Mouse (Mus musculus): ENCODE results near the gene Tex2. TPM values are rescaled to one million over a fixed set of nuclear protein-coding genes. Genes with fewer than 3 reads are reported as not detected.
"Not testable (repeated sequence)": the region's sequence is repeated elsewhere in the genome, so short reads cannot be mapped to it uniquely, and the experiment has no call there.

Tex2 gene
- polyA plus RNA-seq, 1 experiment = 13.3 TPM

GRCm38 (mm10) chr11:106623629-106624028, 10.4 kb upstream of the Tex2 start:
- no peak overlapping the region for H3K27ac ChIP-seq (ENCODE audit: insufficient read depth, low read length)
- no peak overlapping the region for H3K4me3 ChIP-seq (ENCODE audit: insufficient read depth, low read length)
- TF ChIP-seq POLR2A (IDR thresholded peaks at IDR 0.05; ENCODE audit: low read depth, low read length) (no peak), CTCF (IDR thresholded peaks at IDR 0.05; ENCODE audit: borderline replicate concordance, insufficient read depth, low read length) (no peak)
- H3K4me1 ChIP-seq (ENCODE audit: control insufficient read depth, insufficient read depth, low read length) = no peaks in the 10 kb centered on the region

GRCm38 (mm10) chr11:106622056-106622455, 8.8 kb upstream of the Tex2 start:
- Histone ChIP-seq H3K4me1 (ENCODE audit: control insufficient read depth, insufficient read depth, low read length) (no peaks in the 10 kb centered on the region), H3K4me3 (ENCODE audit: insufficient read depth, low read length) (no peak overlapping the region), H3K27ac (ENCODE audit: insufficient read depth, low read length) (no peak overlapping the region)
- TF ChIP-seq POLR2A (IDR thresholded peaks at IDR 0.05; ENCODE audit: low read depth, low read length) (no peak), CTCF (IDR thresholded peaks at IDR 0.05; ENCODE audit: borderline replicate concordance, insufficient read depth, low read length) (no peak)

GRCm38 (mm10) chr11:106618768-106619167, 5.5 kb upstream of the Tex2 start:
- H3K27ac ChIP-seq (ENCODE audit: insufficient read depth, low read length); H3K4me1 ChIP-seq (ENCODE audit: control insufficient read depth, insufficient read depth, low read length); H3K4me3 ChIP-seq (ENCODE audit: insufficient read depth, low read length): not testable (repeated sequence)

GRCm38 (mm10) chr11:106617821-106618580, 4.8 kb upstream of the Tex2 start:
- H3K27ac ChIP-seq (ENCODE audit: insufficient read depth, low read length) = no peak overlapping the region
- no peak overlapping the region for H3K4me3 ChIP-seq (ENCODE audit: insufficient read depth, low read length)
- TF ChIP-seq CTCF (IDR thresholded peaks at IDR 0.05; ENCODE audit: borderline replicate concordance, insufficient read depth, low read length) = no peak
- no peak for TF ChIP-seq POLR2A (IDR thresholded peaks at IDR 0.05; ENCODE audit: low read depth, low read length)
- H3K4me1 ChIP-seq (ENCODE audit: control insufficient read depth, insufficient read depth, low read length) = no peaks in the 10 kb centered on the region

- no peak overlapping the region for H3K27ac ChIP-seq (ENCODE audit: insufficient read depth, low read length)
- TF ChIP-seq POLR2A (IDR thresholded peaks at IDR 0.05; ENCODE audit: low read depth, low read length) = no peak
- H3K4me1 ChIP-seq (ENCODE audit: control insufficient read depth, insufficient read depth, low read length) = no peaks in the 10 kb centered on the region
These were observed 2.3 kb upstream of the Tex2 start for GRCm38 (mm10) chr11:106615561-106615960.

GRCm38 (mm10) chr11:106614339-106614645, 1.1 kb upstream of the Tex2 start:
- TF ChIP-seq POLR2A (IDR thresholded peaks at IDR 0.05; ENCODE audit: low read depth, low read length) = no peak
- TF ChIP-seq CTCF (IDR thresholded peaks at IDR 0.05; ENCODE audit: borderline replicate concordance, insufficient read depth, low read length) = no peak
- no peak overlapping the region for H3K4me3 ChIP-seq (ENCODE audit: insufficient read depth, low read length)
- H3K27ac ChIP-seq (ENCODE audit: insufficient read depth, low read length) = no peak overlapping the region
- no peaks in the 10 kb centered on the region; the same call in 1 of the 2 replicates for H3K4me1 ChIP-seq (ENCODE audit: control insufficient read depth, insufficient read depth, low read length)

More at GRCm38 (mm10) chr11:106615561-106615960, 2.3 kb upstream of the Tex2 start:
- H3K4me3 ChIP-seq (ENCODE audit: insufficient read depth, low read length) = no peak overlapping the region

- H3K4me1 ChIP-seq (ENCODE audit: control insufficient read depth, insufficient read depth, low read length) = no peaks in the 10 kb centered on the region; the same call in 1 of the 2 replicates
- H3K4me3 ChIP-seq (ENCODE audit: insufficient read depth, low read length) = peak overlapping the region; percentile 86
- H3K27ac ChIP-seq (ENCODE audit: insufficient read depth, low read length) = no peak overlapping the region
- TF ChIP-seq POLR2A (IDR thresholded peaks at IDR 0.05; ENCODE audit: low read depth, low read length) (no peak), CTCF (IDR thresholded peaks at IDR 0.05; ENCODE audit: borderline replicate concordance, insufficient read depth, low read length) (no peak)
These were observed 565 bp upstream of the Tex2 start for GRCm38 (mm10) chr11:106613638-106614338.

GRCm38 (mm10) chr11:106612209-106612960, 838 bp downstream of the Tex2 start:
- TF ChIP-seq POLR2A (IDR thresholded peaks at IDR 0.05; ENCODE audit: low read depth, low read length) (peak; percentile 69), CTCF (IDR thresholded peaks at IDR 0.05; ENCODE audit: borderline replicate concordance, insufficient read depth, low read length) (no peak)
- H3K4me1 ChIP-seq (ENCODE audit: control insufficient read depth, insufficient read depth, low read length) = no peaks in the 10 kb centered on the region; the same call in 1 of the 2 replicates
- H3K4me3 ChIP-seq (ENCODE audit: insufficient read depth, low read length) = peak overlapping the region; percentile 90
- H3K27ac ChIP-seq (ENCODE audit: insufficient read depth, low read length) = peak overlapping the region; percentile 38; the same call in 1 of the 2 replicates

- Histone ChIP-seq H3K27ac (ENCODE audit: insufficient read depth, low read length) (no peak overlapping the region), H3K4me3 (ENCODE audit: insufficient read depth, low read length) (no peak overlapping the region), H3K4me1 (ENCODE audit: control insufficient read depth, insufficient read depth, low read length) (no peaks in the 10 kb centered on the region; the same call in 1 of the 2 replicates)
- TF ChIP-seq CTCF (IDR thresholded peaks at IDR 0.05; ENCODE audit: borderline replicate concordance, insufficient read depth, low read length) (no peak), POLR2A (IDR thresholded peaks at IDR 0.05; ENCODE audit: low read depth, low read length) (no peak)
These were observed 3.5 kb downstream of the Tex2 start for GRCm38 (mm10) chr11:106609731-106610130.

- Histone ChIP-seq H3K4me3 (ENCODE audit: insufficient read depth, low read length) (no peak overlapping the region), H3K27ac (ENCODE audit: insufficient read depth, low read length) (no peak overlapping the region), H3K4me1 (ENCODE audit: control insufficient read depth, insufficient read depth, low read length) (no peaks in the 10 kb centered on the region; the same call in 1 of the 2 replicates)
- TF ChIP-seq CTCF (IDR thresholded peaks at IDR 0.05; ENCODE audit: borderline replicate concordance, insufficient read depth, low read length) (no peak), POLR2A (IDR thresholded peaks at IDR 0.05; ENCODE audit: low read depth, low read length) (no peak)
These were observed 5.9 kb downstream of the Tex2 start for GRCm38 (mm10) chr11:106607316-106607715.

Data from embryonic fibroblast, embryonic 13.5 days (primary cell).